Mouse (Mus musculus): Measurements from ENCODE around the gene Src. TPM values are rescaled to one million over a fixed set of nuclear protein-coding genes. Genes with fewer than 3 reads are reported as not detected.
"Not testable (repeated sequence)": the region's sequence is repeated elsewhere in the genome, so short reads cannot be mapped to it uniquely, and the experiment has no call there.

Gene Src
- polyA plus RNA-seq, 1 experiment, result 98.1 TPM

GRCm38 (mm10) chr2:157468130-157468796, 50.0 kb downstream of the Src start:
- TF ChIP-seq CTCF (IDR thresholded peaks at IDR 0.05; ENCODE audit: borderline replicate concordance, extremely low read depth, insufficient read depth, insufficient read length), result peak; percentile 45
- no peak for TF ChIP-seq POLR2A (IDR thresholded peaks at IDR 0.05; ENCODE audit: borderline replicate concordance, extremely low read depth, insufficient read depth, insufficient read length, poor library complexity, severe bottlenecking)
- no peak for DNase-seq (ENCODE audit: low read depth)

- DNase-seq (ENCODE audit: low read depth), result no peak
- TF ChIP-seq POLR2A (IDR thresholded peaks at IDR 0.05; ENCODE audit: borderline replicate concordance, extremely low read depth, insufficient read depth, insufficient read length, poor library complexity, severe bottlenecking), result no peak
- TF ChIP-seq CTCF (IDR thresholded peaks at IDR 0.05; ENCODE audit: borderline replicate concordance, extremely low read depth, insufficient read depth, insufficient read length), result no peak
Measured at GRCm38 (mm10) chr2:157471292-157471691, 53.0 kb downstream of the Src start.

GRCm38 (mm10) chr2:157471737-157472136, 53.5 kb downstream of the Src start:
- no peak for TF ChIP-seq POLR2A (IDR thresholded peaks at IDR 0.05; ENCODE audit: borderline replicate concordance, extremely low read depth, insufficient read depth, insufficient read length, poor library complexity, severe bottlenecking)
- no peak for TF ChIP-seq CTCF (IDR thresholded peaks at IDR 0.05; ENCODE audit: borderline replicate concordance, extremely low read depth, insufficient read depth, insufficient read length)
- DNase-seq (ENCODE audit: low read depth), result no peak

DNA sequence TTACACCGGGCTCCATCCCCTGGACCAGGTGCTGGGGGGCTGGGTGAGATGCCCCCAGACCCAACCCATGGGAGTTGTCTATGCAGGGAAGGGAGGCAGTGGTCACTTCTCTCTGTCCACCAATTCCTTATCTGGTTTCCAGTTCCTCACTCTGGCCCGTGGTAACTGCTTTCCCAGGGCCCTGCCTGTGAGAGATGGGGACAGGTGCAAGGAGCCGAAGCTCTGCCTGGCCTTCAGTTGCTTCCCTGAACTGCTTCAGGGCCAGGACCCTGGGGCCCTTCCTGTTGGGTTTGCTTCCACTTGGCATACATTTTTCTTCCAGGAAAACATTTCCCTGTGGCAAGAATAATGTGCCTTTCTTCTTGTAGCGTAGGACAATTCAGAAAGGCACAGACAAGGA, 54.2 kb downstream of the Src start:
- no peak for DNase-seq (ENCODE audit: low read depth)

GRCm38 (mm10) chr2:157474269-157474729, 56.1 kb downstream of the Src start:
- TF ChIP-seq POLR2A (IDR thresholded peaks at IDR 0.05; ENCODE audit: borderline replicate concordance, extremely low read depth, insufficient read depth, insufficient read length, poor library complexity, severe bottlenecking), result no peak
- no peak for TF ChIP-seq CTCF (IDR thresholded peaks at IDR 0.05; ENCODE audit: borderline replicate concordance, extremely low read depth, insufficient read depth, insufficient read length)
- peak; percentile 51 for DNase-seq (ENCODE audit: low read depth)

More for the DNA sequence above, 54.2 kb downstream of the Src start:
- TF ChIP-seq POLR2A (IDR thresholded peaks at IDR 0.05; ENCODE audit: borderline replicate concordance, extremely low read depth, insufficient read depth, insufficient read length, poor library complexity, severe bottlenecking) (no peak), CTCF (IDR thresholded peaks at IDR 0.05; ENCODE audit: borderline replicate concordance, extremely low read depth, insufficient read depth, insufficient read length) (no peak)

- peak; percentile 93 for DNase-seq (ENCODE audit: low read depth)
- TF ChIP-seq CTCF (IDR thresholded peaks at IDR 0.05; ENCODE audit: borderline replicate concordance, extremely low read depth, insufficient read depth, insufficient read length) (no peak), POLR2A (IDR thresholded peaks at IDR 0.05; ENCODE audit: borderline replicate concordance, extremely low read depth, insufficient read depth, insufficient read length, poor library complexity, severe bottlenecking) (no peak)
Measured at GRCm38 (mm10) chr2:157475437-157476379, 57.5 kb downstream of the Src start.

DNA sequence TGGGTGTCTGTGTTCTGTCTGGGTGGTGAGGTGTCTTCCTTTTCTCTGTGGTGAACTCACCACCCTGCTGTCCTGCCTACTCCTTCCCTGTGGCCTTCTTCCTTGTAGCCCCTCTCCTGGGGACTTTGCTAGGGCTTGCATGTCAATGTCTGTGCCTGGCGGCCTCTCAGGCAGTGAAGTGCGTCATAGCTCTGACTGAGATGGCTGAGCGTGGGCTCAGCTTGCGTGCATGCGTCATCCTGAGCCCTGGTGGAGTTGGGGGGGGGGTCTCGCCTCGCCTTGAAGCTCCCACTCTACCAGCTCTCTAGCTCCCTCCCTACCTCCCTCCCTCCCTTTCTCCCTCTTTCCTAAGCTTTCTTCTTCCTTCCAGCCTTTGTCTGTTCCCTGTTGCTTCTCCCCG, 60.4 kb downstream of the Src start:
- peak; percentile 47 for DNase-seq (ENCODE audit: low read depth)
- TF ChIP-seq CTCF (IDR thresholded peaks at IDR 0.05; ENCODE audit: borderline replicate concordance, extremely low read depth, insufficient read depth, insufficient read length) (no peak), POLR2A (IDR thresholded peaks at IDR 0.05; ENCODE audit: borderline replicate concordance, extremely low read depth, insufficient read depth, insufficient read length, poor library complexity, severe bottlenecking) (no peak)

GRCm38 (mm10) chr2:157479858-157480568, 61.8 kb downstream of the Src start:
- peak; percentile 73 for DNase-seq (ENCODE audit: low read depth)
- TF ChIP-seq POLR2A (IDR thresholded peaks at IDR 0.05; ENCODE audit: borderline replicate concordance, extremely low read depth, insufficient read depth, insufficient read length, poor library complexity, severe bottlenecking), result no peak
- peak; percentile 74 for TF ChIP-seq CTCF (IDR thresholded peaks at IDR 0.05; ENCODE audit: borderline replicate concordance, extremely low read depth, insufficient read depth, insufficient read length)

- no peak for DNase-seq (ENCODE audit: low read depth)
- TF ChIP-seq POLR2A (IDR thresholded peaks at IDR 0.05; ENCODE audit: borderline replicate concordance, extremely low read depth, insufficient read depth, insufficient read length, poor library complexity, severe bottlenecking) (no peak), CTCF (IDR thresholded peaks at IDR 0.05; ENCODE audit: borderline replicate concordance, extremely low read depth, insufficient read depth, insufficient read length) (no peak)
Measured at GRCm38 (mm10) chr2:157482729-157483128, 64.5 kb downstream of the Src start.

DNA sequence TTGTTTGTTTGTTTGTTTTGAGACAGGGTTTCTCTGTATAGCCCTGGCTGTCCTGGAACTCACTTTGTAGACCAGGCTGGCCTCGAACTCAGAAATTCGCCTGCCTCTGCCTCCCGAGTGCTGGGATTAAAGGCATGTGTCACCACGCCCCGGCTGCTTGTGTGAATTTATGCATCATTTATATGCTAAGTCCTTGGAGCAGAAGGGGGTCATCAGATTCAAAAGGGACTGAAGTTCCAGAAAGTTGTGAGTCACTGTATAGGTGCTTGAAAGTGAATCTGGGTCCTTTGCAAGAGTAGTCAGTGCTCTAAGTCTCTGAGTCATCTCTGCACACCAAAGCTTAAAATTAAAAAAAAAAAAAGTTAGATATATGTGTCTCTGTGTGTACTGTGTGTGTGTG, 68.3 kb downstream of the Src start:
- not testable (repeated sequence) for DNase-seq (ENCODE audit: low read depth)

- TF ChIP-seq POLR2A (IDR thresholded peaks at IDR 0.05; ENCODE audit: borderline replicate concordance, extremely low read depth, insufficient read depth, insufficient read length, poor library complexity, severe bottlenecking), result no peak
- no peak for TF ChIP-seq CTCF (IDR thresholded peaks at IDR 0.05; ENCODE audit: borderline replicate concordance, extremely low read depth, insufficient read depth, insufficient read length)
- peak; percentile 58 for DNase-seq (ENCODE audit: low read depth)
Measured at GRCm38 (mm10) chr2:157486981-157487656, 68.9 kb downstream of the Src start.
